Mouse (Mus musculus): Measurements from ENCODE around the gene Psmb2. TPM values are rescaled to one million over a fixed set of nuclear protein-coding genes. Genes with fewer than 3 reads are reported as not detected.

Gene Psmb2
- polyA plus RNA-seq, 1 experiment = 154 TPM

DNA sequence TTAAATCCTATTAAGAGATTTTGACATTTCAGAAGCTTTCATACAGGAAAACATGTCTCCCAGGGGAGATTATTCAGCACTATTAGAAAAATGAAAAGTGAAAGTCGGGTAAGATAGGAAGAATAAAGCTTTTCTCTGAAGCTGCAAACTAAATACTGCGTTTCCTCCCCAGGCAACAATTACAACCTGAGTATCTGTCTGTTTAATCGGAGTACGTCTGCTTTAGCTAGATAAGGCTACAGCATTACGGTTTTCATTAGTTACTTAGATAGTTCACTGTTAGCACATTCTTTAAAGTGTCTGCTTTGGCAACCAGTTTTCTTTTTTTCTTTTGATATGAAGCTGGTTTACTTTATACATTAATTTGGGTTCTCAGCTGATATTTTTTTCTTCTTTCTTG lies 4.9 kb downstream of the Psmb2 start:
- 30% methylated on average over 5 of the region's 5 CpGs for WGBS
- no peak overlapping the region for H3K27ac ChIP-seq (ENCODE audit: insufficient read depth, low read depth, low read length)
- peaks cover 23% of the 10 kb centered on the region for H3K36me3 ChIP-seq (ENCODE audit: control insufficient read depth, insufficient read depth, low read length)
- no peak overlapping the region for H3K4me3 ChIP-seq (ENCODE audit: low read depth, low read length)
- no peaks in the 10 kb centered on the region for H3K27me3 ChIP-seq (ENCODE audit: control insufficient read depth, insufficient read depth, low read length)
- TF ChIP-seq CTCF (IDR thresholded peaks at IDR 0.05; ENCODE audit: extremely low read depth, insufficient read length, insufficient replicate concordance, low read depth, low read length) (no peak), POLR2A (IDR thresholded peaks at IDR 0.05; ENCODE audit: low read depth, low read length) (no peak)
- no peaks in the 10 kb centered on the region; the same call in 1 of the 2 replicates for H3K4me1 ChIP-seq (ENCODE audit: control insufficient read depth, insufficient read depth, insufficient read length, low read length)

- TF ChIP-seq CTCF (IDR thresholded peaks at IDR 0.05; ENCODE audit: extremely low read depth, insufficient read length, insufficient replicate concordance, low read depth, low read length) (no peak), POLR2A (IDR thresholded peaks at IDR 0.05; ENCODE audit: low read depth, low read length) (no peak)
- H3K4me3 ChIP-seq (ENCODE audit: low read depth, low read length) = no peak overlapping the region
- no peaks in the 10 kb centered on the region for H3K27me3 ChIP-seq (ENCODE audit: control insufficient read depth, insufficient read depth, low read length)
- WGBS = 26% methylated on average over 3 of the region's 3 CpGs
- H3K36me3 ChIP-seq (ENCODE audit: control insufficient read depth, insufficient read depth, low read length) = peaks cover 27% of the 10 kb centered on the region
- H3K4me1 ChIP-seq (ENCODE audit: control insufficient read depth, insufficient read depth, insufficient read length, low read length) = no peaks in the 10 kb centered on the region; the same call in 1 of the 2 replicates
- H3K27ac ChIP-seq (ENCODE audit: insufficient read depth, low read depth, low read length) = no peak overlapping the region
Measured at GRCm38 (mm10) chr4:126683084-126683483, 5.7 kb downstream of the Psmb2 start.

GRCm38 (mm10) chr4:126689457-126689856 lies 12.0 kb downstream of the Psmb2 start:
- Histone ChIP-seq H3K36me3 (ENCODE audit: control insufficient read depth, insufficient read depth, low read length) (peaks cover 37% of the 10 kb centered on the region), H3K4me1 (ENCODE audit: control insufficient read depth, insufficient read depth, insufficient read length, low read length) (no peaks in the 10 kb centered on the region), H3K27ac (ENCODE audit: insufficient read depth, low read depth, low read length) (no peak overlapping the region), H3K4me3 (ENCODE audit: low read depth, low read length) (no peak overlapping the region), H3K27me3 (ENCODE audit: control insufficient read depth, insufficient read depth, low read length) (no peaks in the 10 kb centered on the region)
- TF ChIP-seq CTCF (IDR thresholded peaks at IDR 0.05; ENCODE audit: extremely low read depth, insufficient read length, insufficient replicate concordance, low read depth, low read length) = no peak
- TF ChIP-seq POLR2A (IDR thresholded peaks at IDR 0.05; ENCODE audit: low read depth, low read length) = no peak
- whole genome bisulfite sequencing = 89% methylated on average over 2 of the region's 2 CpGs

GRCm38 (mm10) chr4:126693021-126693420 lies 15.6 kb downstream of the Psmb2 start:
- no peak overlapping the region for H3K27ac ChIP-seq (ENCODE audit: insufficient read depth, low read depth, low read length)
- peaks cover 20% of the 10 kb centered on the region for H3K36me3 ChIP-seq (ENCODE audit: control insufficient read depth, insufficient read depth, low read length)
- 85% methylated on average over 5 of the region's 5 CpGs for WGBS
- H3K4me3 ChIP-seq (ENCODE audit: low read depth, low read length) = no peak overlapping the region
- H3K4me1 ChIP-seq (ENCODE audit: control insufficient read depth, insufficient read depth, insufficient read length, low read length) = no peaks in the 10 kb centered on the region
- TF ChIP-seq POLR2A (IDR thresholded peaks at IDR 0.05; ENCODE audit: low read depth, low read length) (no peak), CTCF (IDR thresholded peaks at IDR 0.05; ENCODE audit: extremely low read depth, insufficient read length, insufficient replicate concordance, low read depth, low read length) (no peak)
- no peaks in the 10 kb centered on the region for H3K27me3 ChIP-seq (ENCODE audit: control insufficient read depth, insufficient read depth, low read length)

DNA sequence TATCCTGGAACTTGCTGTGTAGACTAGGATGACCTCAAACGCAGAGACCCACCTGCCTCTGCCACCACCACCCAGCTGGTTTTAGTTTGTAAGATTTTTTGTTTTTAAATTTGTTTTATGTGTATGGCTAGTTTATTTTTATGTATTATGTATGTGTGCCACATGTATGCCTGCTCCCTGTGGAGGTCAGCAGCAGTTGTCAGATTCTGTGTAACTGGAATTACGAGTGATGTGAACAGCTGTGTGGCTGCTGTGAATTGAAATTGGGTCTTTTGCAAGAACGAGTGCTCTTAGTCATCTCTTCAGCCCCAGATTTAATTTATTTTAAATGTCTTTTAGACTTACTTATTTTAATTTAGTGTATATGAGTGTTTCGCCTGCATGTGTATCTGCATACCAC lies 19.5 kb downstream of the Psmb2 start:
- H3K27ac ChIP-seq (ENCODE audit: insufficient read depth, low read depth, low read length) = no peak overlapping the region
- no peak for TF ChIP-seq CTCF (IDR thresholded peaks at IDR 0.05; ENCODE audit: extremely low read depth, insufficient read length, insufficient replicate concordance, low read depth, low read length)
- TF ChIP-seq POLR2A (IDR thresholded peaks at IDR 0.05; ENCODE audit: low read depth, low read length) = no peak
- no peak overlapping the region for H3K4me3 ChIP-seq (ENCODE audit: low read depth, low read length)
- no peaks in the 10 kb centered on the region for H3K4me1 ChIP-seq (ENCODE audit: control insufficient read depth, insufficient read depth, insufficient read length, low read length)
- WGBS = 91% methylated on average over 4 of the region's 4 CpGs
- H3K36me3 ChIP-seq (ENCODE audit: control insufficient read depth, insufficient read depth, low read length) = peaks cover 29% of the 10 kb centered on the region
- no peaks in the 10 kb centered on the region for H3K27me3 ChIP-seq (ENCODE audit: control insufficient read depth, insufficient read depth, low read length)

DNA sequence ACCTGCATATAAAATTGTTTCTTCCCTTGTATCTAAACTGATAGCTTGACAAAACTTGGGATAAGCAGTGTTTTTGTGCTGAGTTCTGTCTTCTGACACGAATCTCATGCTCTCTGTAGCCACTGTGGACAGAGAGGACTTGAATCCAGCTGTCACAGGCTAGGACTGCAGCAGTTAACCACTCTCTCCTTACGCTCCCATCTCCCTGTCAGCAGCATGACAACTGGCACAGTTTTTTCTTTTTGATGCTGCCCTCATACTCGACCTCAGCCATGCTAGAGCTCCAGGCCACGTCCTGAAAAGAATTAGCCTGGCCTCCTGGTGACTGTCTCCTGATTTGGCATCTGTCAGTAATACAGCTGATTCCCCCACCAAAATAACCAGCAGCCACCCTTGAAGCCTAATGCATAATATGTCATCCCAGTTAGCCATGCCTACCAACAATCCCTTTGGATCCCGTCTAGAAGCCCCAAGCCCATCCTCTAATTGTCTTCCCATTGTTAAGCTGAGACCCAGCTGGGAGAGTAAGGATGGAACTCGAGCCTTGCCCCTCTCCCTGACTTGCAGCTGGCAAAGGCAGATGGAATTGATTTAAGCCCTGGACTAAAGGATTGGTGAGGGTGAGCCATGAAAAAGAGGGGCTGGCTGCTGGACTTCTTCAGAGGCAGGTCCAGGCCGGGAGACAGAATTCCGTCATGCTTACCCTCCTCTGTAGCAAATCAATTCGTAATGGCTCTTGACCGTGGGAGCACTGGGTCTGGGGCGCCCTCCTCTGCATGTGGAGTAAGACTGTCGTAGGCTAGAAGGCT lies 29.4 kb downstream of the Psmb2 start:
- H3K4me3 ChIP-seq (ENCODE audit: low read depth, low read length) = no peak overlapping the region
- H3K36me3 ChIP-seq (ENCODE audit: control insufficient read depth, insufficient read depth, low read length) = peaks cover 56% of the 10 kb centered on the region
- no peaks in the 10 kb centered on the region for H3K27me3 ChIP-seq (ENCODE audit: control insufficient read depth, insufficient read depth, low read length)
- TF ChIP-seq CTCF (IDR thresholded peaks at IDR 0.05; ENCODE audit: extremely low read depth, insufficient read length, insufficient replicate concordance, low read depth, low read length) (no peak), POLR2A (IDR thresholded peaks at IDR 0.05; ENCODE audit: low read depth, low read length) (no peak)
- 92% methylated on average over 12 of the region's 12 CpGs for WGBS
- no peaks in the 10 kb centered on the region for H3K4me1 ChIP-seq (ENCODE audit: control insufficient read depth, insufficient read depth, insufficient read length, low read length)
- H3K27ac ChIP-seq (ENCODE audit: insufficient read depth, low read depth, low read length) = no peak overlapping the region

DNA sequence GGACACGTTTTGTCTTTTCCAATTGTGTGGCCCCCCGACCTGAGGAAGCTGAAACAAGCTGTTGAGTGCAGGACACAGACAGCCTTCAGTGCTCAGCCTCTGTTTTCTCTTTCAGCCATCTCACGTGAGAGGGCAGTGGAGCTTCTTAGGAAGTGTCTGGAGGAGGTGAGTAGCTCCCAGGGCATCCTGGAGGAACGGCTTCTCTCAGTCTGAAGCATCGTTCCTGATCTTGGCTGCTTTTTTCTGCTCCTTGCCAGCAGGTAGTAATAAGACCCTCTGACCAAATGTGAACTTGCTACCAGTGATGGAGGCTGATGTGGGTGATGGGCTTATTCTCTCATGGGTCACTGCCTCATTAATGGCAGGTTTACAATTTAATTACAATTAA lies 30.0 kb downstream of the Psmb2 start:
- H3K4me3 ChIP-seq (ENCODE audit: low read depth, low read length) = no peak overlapping the region
- WGBS = 88% methylated on average over 5 of the region's 5 CpGs
- no peak for TF ChIP-seq CTCF (IDR thresholded peaks at IDR 0.05; ENCODE audit: extremely low read depth, insufficient read length, insufficient replicate concordance, low read depth, low read length)
- no peaks in the 10 kb centered on the region for H3K4me1 ChIP-seq (ENCODE audit: control insufficient read depth, insufficient read depth, insufficient read length, low read length)
- H3K27me3 ChIP-seq (ENCODE audit: control insufficient read depth, insufficient read depth, low read length) = no peaks in the 10 kb centered on the region
- no peak overlapping the region for H3K27ac ChIP-seq (ENCODE audit: insufficient read depth, low read depth, low read length)
- H3K36me3 ChIP-seq (ENCODE audit: control insufficient read depth, insufficient read depth, low read length) = peaks cover 55% of the 10 kb centered on the region

All from small intestine, adult 2 months (tissue).